Mouse (Mus musculus) hindbrain, embryonic 13.5 days (tissue): ENCODE measurements around the gene Myo10. TPM values are rescaled to one million over a fixed set of nuclear protein-coding genes. Genes with fewer than 3 reads are reported as not detected.

Source experiments
- ATAC-seq: fragments of 200-750 bp; cut with Nextera tagmentation; 2 replicates; pipeline ENCODE4 v1.8.0; 2017; ENCODE audit warnings: moderate TSS enrichment; ENCODE audit not compliant: low FRiP score
- H3K27ac ChIP-seq: fragments of 300-500 bp; sonication (generic); 2 replicates; pipeline ENCODE4 v1.5.1; 2015; ENCODE audit warnings: inconsistent platforms, mild to moderate bottlenecking, moderate library complexity
- H3K27me3 ChIP-seq: fragments of 300-500 bp; sonication (generic); 2 replicates; pipeline ENCODE4 v1.6.1; 2015; ENCODE audit warnings: mild to moderate bottlenecking, inconsistent platforms
- H3K36me3 ChIP-seq: fragments of 300-500 bp; sonication (generic); 2 replicates; pipeline ENCODE4 v1.6.1; 2015; ENCODE audit warnings: mild to moderate bottlenecking, inconsistent platforms
- H3K4me1 ChIP-seq: fragments of 300-500 bp; sonication (generic); replicated peaks from 2 replicates; pipeline ENCODE4 v1.6.1; 2015; ENCODE audit warnings: inconsistent platforms
- H3K4me2 ChIP-seq: fragments of 300-500 bp; sonication (generic); 2 replicates; pipeline ENCODE4 v1.6.1; 2015; ENCODE audit warnings: inconsistent platforms, mild to moderate bottlenecking, moderate library complexity
- H3K4me3 ChIP-seq: fragments of 300-500 bp; sonication (generic); 2 replicates; pipeline ENCODE4 v1.5.1; 2015; ENCODE audit warnings: mild to moderate bottlenecking, inconsistent platforms
- H3K9ac ChIP-seq: fragments of 300-500 bp; sonication (generic); 2 replicates; pipeline ENCODE4 v1.6.1; 2015; ENCODE audit warnings: mild to moderate bottlenecking, inconsistent platforms
- H3K9me3 ChIP-seq: fragments of 300-500 bp; sonication (generic); 2 replicates; pipeline ENCODE4 v1.6.1; 2016; ENCODE audit warnings: inconsistent platforms
- WGBS: fragments of 180-500 bp; shearing (Covaris S2); methylation state at CpG from one replicate; pipeline ENCODE4 v1.1.7; 2015; 5-methylcytosine and 5-hydroxymethylcytosine counted together
- polyA plus RNA-seq: library from polyadenylated mRNA; unstranded; fragments of >200 nt; fragmentation: Nextera tagmentation; extraction: Ambion mirVana; gene quantifications from 2 replicates; pipeline ENCODE4 v1.2.1, GENCODE M21; 2015

Myo10 gene
- polyA plus RNA-seq, 1 experiment from 2014 or later, result 26.6 TPM

DNA sequence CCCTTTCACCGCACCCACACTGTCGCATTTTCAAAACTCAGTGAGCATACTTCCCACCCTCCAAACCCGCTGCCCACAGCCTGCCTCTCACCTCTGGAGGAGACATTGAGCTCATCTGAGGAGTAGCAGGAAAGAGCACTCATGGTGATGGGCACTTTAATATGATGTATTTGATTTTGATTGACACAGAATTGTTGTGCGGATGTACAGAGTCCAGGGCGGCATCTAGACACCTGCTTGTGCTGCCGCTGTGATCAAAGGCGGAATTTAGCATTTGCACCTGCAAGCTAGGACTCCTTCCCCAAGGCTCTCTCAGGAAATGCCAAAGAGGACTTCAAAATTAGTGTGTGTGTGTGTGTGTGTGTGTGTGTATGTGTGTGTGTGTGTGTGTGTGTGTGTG is 31.4 kb upstream of the Myo10 start:
- 0 out of 2 replicates have a peak, but pooled peaks cover 2% of the 10 kb centered on the region for H3K4me1 ChIP-seq
- 86% methylated on average over 7 of the region's 7 CpGs for WGBS
- no peaks in the 10 kb centered on the region for H3K36me3 ChIP-seq
- H3K4me2 ChIP-seq, result no peak overlapping the region
- no peaks in the 10 kb centered on the region for H3K9me3 ChIP-seq
- no peak overlapping the region for H3K4me3 ChIP-seq
- ATAC-seq, result no peak
- H3K27me3 ChIP-seq, result no peaks in the 10 kb centered on the region
- no peak overlapping the region for H3K27ac ChIP-seq
- no peak overlapping the region for H3K9ac ChIP-seq

DNA sequence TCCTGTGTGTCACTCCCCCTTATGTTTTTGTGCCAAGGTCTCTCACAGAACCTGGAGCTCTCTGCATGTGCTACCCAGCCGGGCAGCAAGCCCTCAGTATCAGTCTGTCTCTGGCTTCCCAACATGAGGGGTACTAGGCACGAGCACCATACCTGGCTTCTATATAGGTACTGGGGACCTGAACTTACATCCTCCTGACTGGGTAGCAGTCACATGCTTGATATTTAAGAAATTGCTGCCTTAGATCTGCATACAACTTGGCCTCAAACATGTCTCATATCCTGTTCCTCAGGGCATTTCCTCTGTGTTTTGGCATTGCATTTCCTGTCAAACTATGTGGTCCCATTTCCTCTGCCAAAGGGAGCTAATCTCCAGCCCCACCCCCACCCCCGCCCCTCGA is 30.4 kb upstream of the Myo10 start:
- Histone ChIP-seq H3K27ac (no peak overlapping the region), H3K27me3 (no peaks in the 10 kb centered on the region), H3K9ac (no peak overlapping the region), H3K9me3 (no peaks in the 10 kb centered on the region), H3K4me3 (no peak overlapping the region), H3K36me3 (no peaks in the 10 kb centered on the region), H3K4me2 (no peak overlapping the region), H3K4me1 (no peaks in the 10 kb centered on the region)
- WGBS, result 85% methylated on average over 4 of the region's 4 CpGs
- no peak for ATAC-seq

DNA sequence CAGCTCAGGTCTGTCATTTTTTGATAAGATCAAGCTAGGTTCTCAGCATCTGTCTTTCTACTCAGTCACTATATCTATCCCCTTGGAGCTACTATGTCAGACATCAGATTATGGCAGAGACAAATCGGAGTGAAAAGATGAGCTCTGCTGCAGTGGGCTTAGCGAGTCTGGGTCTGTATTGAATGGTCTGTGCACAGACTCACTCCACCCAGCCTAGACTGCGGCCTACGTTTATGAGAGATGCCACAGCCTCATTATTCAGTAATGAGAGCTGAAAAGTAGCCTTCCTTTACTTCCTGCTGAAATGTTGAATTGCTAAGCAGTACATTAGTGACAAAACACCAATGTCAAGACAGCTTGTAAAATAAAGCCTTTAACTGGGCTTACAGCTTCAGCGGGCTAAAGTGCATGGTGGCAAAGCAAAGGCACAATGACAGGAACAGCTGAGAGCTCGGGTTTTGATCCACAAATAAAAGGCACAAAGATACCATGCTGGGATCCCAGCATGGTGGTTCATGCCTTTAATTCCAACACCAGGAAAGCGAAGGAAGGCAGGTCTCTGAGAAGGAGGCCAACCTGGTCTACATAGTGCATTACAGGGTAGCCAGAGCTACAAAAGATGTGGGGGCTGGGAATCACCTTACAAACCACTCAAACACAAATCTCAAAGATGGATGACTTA is 28.7 kb upstream of the Myo10 start:
- Histone ChIP-seq H3K27me3 (no peaks in the 10 kb centered on the region), H3K27ac (no peak overlapping the region), H3K4me3 (no peak overlapping the region), H3K36me3 (no peaks in the 10 kb centered on the region), H3K9ac (no peak overlapping the region), H3K4me1 (no peaks in the 10 kb centered on the region), H3K4me2 (no peak overlapping the region), H3K9me3 (no peaks in the 10 kb centered on the region)
- ATAC-seq, result no peak
- 32% methylated on average over 7 of the region's 7 CpGs for WGBS

DNA sequence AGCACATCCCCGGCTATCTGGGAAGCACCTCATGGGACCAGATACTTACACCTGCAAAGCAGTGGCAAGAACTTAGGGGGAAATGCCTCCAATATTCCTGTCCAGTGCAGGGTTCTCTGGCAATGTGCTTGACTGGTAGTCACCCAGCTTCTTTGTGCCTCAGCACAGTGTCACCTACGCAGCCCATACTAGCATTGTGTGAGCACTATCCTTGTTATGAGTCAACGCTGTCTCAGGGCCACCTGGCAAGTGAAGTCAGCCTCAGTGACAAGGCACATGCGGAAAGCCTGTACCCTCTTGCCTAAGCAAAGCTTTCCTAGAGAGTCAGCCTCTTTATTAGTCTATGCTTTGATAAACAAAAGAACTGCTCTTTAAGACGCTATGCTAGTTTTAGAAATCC is 24.0 kb upstream of the Myo10 start:
- H3K9me3 ChIP-seq, result no peaks in the 10 kb centered on the region
- no peak for ATAC-seq
- no peak overlapping the region for H3K4me3 ChIP-seq
- H3K4me1 ChIP-seq, result no peaks in the 10 kb centered on the region
- 91% methylated on average over 5 of the region's 5 CpGs for WGBS
- H3K4me2 ChIP-seq, result no peak overlapping the region
- no peak overlapping the region for H3K27ac ChIP-seq
- H3K27me3 ChIP-seq, result no peaks in the 10 kb centered on the region
- H3K36me3 ChIP-seq, result no peaks in the 10 kb centered on the region
- no peak overlapping the region for H3K9ac ChIP-seq

DNA sequence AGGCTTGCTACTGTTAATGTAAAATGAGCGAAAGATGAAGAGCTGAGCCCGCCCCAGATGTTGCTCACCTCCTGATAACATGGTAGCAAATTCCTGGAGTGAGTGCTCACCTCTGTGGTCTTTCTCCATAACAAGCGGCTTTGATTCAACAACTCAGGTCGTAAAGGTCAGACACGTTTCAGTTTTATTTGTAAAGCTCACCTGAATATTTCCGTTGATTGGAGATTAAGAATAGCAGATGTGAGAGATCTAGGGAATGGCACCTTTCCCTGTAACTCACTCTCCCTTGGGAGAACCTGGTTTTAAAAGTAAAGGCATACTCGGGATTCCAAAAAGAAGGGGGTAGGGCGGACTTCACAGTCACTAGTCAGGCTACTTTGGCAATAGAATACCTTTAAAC is 20.0 kb upstream of the Myo10 start:
- WGBS, result 85% methylated on average over 8 of the region's 8 CpGs
- no peak overlapping the region for H3K4me2 ChIP-seq
- H3K9me3 ChIP-seq, result no peaks in the 10 kb centered on the region
- H3K27me3 ChIP-seq, result no peaks in the 10 kb centered on the region
- no peaks in the 10 kb centered on the region for H3K36me3 ChIP-seq
- no peak overlapping the region for H3K27ac ChIP-seq
- H3K4me3 ChIP-seq, result no peak overlapping the region
- no peak for ATAC-seq
- H3K9ac ChIP-seq, result no peak overlapping the region
- H3K4me1 ChIP-seq, result no peaks in the 10 kb centered on the region

DNA sequence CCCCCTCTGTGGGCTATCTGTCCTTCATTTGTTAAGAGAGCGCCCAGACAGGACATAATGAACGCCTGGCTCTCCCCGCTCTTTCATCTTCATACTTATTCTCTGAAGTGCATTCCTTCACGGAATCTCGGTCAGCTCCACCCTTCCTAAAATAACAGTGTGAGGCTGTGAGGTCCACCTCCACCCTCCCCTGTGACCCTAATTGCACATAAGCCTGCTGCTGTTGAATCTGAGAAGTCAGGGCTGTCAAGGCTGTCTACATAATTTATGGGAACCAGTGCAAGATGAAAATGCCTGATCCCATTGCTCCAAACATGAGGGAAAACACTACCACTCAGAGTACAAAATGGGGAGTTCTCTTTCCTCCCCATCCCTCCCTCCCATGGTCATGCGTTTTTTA is 19.0 kb upstream of the Myo10 start:
- Histone ChIP-seq H3K36me3 (no peaks in the 10 kb centered on the region), H3K4me2 (no peak overlapping the region), H3K4me3 (no peak overlapping the region), H3K9me3 (no peaks in the 10 kb centered on the region), H3K9ac (no peak overlapping the region), H3K27me3 (no peaks in the 10 kb centered on the region), H3K27ac (no peak overlapping the region), H3K4me1 (no peaks in the 10 kb centered on the region)
- no peak for ATAC-seq
- WGBS, result 59% methylated on average over 6 of the region's 6 CpGs

DNA sequence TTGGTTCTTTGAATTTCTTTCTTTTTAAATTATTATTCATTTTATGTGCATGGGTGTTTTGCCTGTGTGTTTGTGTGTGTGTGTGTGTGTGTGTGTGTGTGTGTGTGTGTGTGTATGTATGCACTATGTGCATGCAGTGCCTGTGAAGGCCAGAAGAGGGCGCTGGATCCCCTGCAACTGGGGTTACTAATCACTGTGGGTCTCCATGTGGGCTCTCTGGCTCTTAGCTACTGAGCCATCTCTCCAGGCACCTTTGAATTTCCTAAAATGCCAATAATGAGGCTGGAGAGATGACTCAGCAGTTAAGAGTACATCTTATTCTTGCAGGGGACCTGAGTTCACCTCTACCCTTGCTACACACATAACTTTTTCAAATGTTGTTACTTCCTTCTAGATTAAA is 18.1 kb upstream of the Myo10 start:
- no peak overlapping the region for H3K4me3 ChIP-seq
- 70% methylated on average over 1 of the region's 1 CpGs for WGBS
- H3K4me1 ChIP-seq, result no peaks in the 10 kb centered on the region
- no peaks in the 10 kb centered on the region for H3K9me3 ChIP-seq
- H3K9ac ChIP-seq, result no peak overlapping the region
- no peaks in the 10 kb centered on the region for H3K27me3 ChIP-seq
- no peaks in the 10 kb centered on the region for H3K36me3 ChIP-seq
- no peak overlapping the region for H3K4me2 ChIP-seq
- no peak overlapping the region for H3K27ac ChIP-seq
- no peak for ATAC-seq

DNA sequence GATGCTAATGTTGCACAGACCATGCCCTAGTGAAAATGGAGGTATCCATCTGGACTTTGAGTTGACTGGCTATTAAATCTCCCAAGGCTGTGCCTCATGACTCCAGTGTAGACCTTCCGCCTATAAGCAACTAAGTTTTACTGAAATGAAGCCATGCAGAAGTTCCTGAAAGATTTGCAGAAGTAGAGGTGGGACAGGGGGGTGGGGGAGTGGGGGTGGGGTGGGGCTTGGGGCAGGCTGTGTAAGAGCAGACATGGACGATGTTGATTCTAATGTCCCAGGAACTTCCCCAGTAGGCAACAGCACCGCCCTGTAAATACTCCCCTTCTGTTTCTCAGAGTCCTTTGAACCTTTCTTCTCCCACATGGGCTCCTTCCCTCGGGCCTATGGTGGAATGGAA is 16.9 kb upstream of the Myo10 start:
- no peak for ATAC-seq
- Histone ChIP-seq H3K9me3 (no peaks in the 10 kb centered on the region), H3K27ac (no peak overlapping the region), H3K4me1 (no peaks in the 10 kb centered on the region), H3K4me2 (no peak overlapping the region), H3K9ac (no peak overlapping the region), H3K36me3 (no peaks in the 10 kb centered on the region), H3K4me3 (no peak overlapping the region), H3K27me3 (0 out of 2 replicates have a peak, but pooled peaks cover 3% of the 10 kb centered on the region)
- WGBS, result 83% methylated on average over 4 of the region's 4 CpGs

DNA sequence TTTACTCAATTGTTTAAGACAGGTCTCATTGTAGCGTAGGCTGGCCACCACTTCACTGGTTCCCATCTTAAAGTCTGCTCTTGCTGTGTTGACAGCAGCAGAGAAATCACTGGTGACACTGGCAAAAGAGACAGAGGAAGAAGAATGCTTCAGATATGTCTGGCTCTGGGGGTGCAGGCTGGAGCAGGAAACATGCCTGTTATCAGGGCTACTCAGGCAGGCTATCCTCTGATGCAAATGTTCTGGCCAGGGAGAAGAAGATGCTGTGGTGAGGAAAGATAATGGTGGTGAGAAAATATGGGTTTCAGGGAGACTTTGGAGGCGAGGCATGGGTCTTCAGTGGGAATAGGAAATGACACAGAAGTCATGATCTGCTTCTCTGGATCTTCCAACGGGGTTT is 13.6 kb upstream of the Myo10 start:
- H3K4me3 ChIP-seq, result no peak overlapping the region
- H3K4me1 ChIP-seq, result no peaks in the 10 kb centered on the region
- 0 out of 2 replicates have a peak, but pooled peaks cover 3% of the 10 kb centered on the region for H3K27me3 ChIP-seq
- ATAC-seq, result no peak
- H3K27ac ChIP-seq, result no peak overlapping the region
- WGBS, result 81% methylated on average over 3 of the region's 3 CpGs
- no peak overlapping the region for H3K4me2 ChIP-seq
- H3K36me3 ChIP-seq, result no peaks in the 10 kb centered on the region
- H3K9ac ChIP-seq, result no peak overlapping the region
- H3K9me3 ChIP-seq, result no peaks in the 10 kb centered on the region

DNA sequence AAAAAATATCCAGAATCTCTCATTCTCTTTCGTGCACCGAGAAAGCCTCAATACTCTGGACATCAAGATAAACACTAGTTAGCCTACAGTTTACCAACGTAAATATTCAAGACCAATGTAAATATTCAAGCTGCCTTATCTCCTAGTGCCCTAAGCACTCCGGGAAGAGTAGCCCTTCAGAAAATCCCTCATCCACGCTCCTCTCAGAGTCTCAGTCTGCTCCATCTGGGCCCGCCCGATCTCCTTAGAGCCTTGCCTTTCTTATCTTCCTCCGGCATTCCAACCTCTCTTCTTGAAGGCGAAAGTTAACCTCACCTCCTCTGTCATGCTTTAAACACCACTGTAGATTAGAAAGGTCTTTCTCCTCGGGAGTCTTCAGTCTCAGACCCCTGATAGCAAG is 13.1 kb upstream of the Myo10 start:
- Histone ChIP-seq H3K27ac (no peak overlapping the region), H3K36me3 (no peaks in the 10 kb centered on the region), H3K9me3 (no peaks in the 10 kb centered on the region), H3K4me1 (no peaks in the 10 kb centered on the region), H3K4me2 (no peak overlapping the region), H3K27me3 (0 out of 2 replicates have a peak, but pooled peaks cover 3% of the 10 kb centered on the region), H3K9ac (no peak overlapping the region), H3K4me3 (no peak overlapping the region)
- ATAC-seq, result no peak
- 83% methylated on average over 10 of the region's 10 CpGs for WGBS

DNA sequence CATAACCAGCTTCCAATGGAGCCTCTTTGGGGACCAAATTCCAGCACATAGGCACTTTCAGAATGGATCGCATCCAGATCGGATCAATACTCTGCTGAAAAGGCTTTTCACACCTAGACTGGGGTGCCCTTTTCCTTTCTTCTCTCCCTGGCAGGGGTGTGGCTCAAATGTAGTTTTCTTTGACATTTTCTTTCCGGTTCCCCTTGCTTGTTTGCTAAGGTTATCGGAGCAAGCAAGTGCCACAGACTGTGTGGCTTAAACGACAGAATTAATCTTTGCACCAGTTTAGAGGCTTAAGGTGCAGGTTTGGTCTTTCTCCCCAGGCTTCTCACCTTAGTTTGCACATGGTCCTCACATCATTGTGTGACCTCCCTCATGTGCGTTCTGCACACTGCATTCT is 11.1 kb upstream of the Myo10 start:
- Histone ChIP-seq H3K4me2 (no peak overlapping the region), H3K27ac (no peak overlapping the region), H3K27me3 (0 out of 2 replicates have a peak, but pooled peaks cover 3% of the 10 kb centered on the region), H3K4me1 (no peaks in the 10 kb centered on the region), H3K9ac (no peak overlapping the region), H3K4me3 (no peak overlapping the region), H3K9me3 (no peaks in the 10 kb centered on the region), H3K36me3 (no peaks in the 10 kb centered on the region)
- 75% methylated on average over 6 of the region's 6 CpGs for WGBS
- ATAC-seq, result no peak

DNA sequence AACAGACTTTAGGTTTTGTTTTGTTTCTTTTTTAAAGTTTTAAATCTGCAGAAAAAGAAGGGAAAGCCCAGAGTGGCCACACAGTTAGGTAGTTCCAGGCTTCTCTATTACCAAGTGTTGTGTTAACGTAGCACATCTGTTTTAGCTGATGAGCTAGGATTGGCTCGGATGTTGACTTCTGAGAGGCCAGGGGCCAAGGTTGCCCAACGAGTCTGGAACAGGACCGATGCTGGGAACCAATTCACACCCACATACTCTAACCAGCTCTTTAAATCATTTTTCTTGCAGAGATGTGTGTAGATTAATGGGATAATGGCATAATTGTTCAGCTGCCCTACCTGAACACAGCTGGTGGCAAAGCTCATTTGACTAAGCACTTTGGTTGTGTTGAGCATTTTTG is 1.8 kb upstream of the Myo10 start:
- Histone ChIP-seq H3K36me3 (no peaks in the 10 kb centered on the region), H3K27ac (no peak overlapping the region), H3K4me3 (no peak overlapping the region), H3K4me2 (no peak overlapping the region), H3K9ac (no peak overlapping the region), H3K9me3 (no peaks in the 10 kb centered on the region), H3K4me1 (peaks cover 24% of the 10 kb centered on the region), H3K27me3 (peaks cover 16% of the 10 kb centered on the region)
- ATAC-seq, result no peak
- WGBS, result 89% methylated on average over 4 of the region's 4 CpGs

DNA sequence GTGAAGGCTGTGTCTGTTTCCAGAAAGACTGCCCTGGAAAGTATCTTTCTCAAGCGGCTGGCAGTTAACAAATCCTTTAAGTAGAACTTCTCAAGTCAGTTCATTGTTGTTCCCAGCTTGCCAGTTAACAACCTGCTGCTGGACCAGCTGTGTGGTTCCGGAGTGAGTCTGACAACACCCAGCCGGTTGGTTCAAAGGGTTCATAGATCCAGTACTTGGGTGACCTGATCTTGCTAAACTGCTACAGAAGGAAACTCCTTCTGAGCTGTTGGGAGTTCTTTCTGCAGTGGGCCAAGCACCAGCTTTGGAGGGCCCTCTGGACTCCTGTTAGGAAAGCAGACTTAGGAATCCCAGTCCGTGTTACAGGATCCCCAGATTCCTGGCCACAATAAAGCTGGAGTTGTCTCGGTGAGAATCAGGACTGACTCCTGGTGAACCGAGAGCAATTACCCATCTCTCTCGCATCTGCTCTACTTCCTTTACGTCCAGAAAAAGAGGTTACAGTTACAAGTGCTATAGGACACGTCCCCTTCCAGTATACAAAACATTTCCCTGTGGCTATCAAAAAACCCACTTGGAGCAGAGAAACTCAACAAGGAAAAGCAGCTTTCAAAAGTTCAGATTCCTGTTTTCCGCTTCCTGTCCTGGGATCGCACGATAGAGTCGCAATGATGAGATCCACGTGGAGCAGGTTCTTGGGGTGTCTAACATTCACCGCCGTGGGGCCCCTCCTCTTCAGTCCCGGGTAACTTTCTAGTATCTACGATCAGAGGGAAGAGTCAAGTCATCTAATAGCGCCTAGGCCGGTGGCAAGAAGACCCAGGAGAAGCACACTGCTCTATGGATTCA is 750 bp upstream of the Myo10 start:
- H3K27ac ChIP-seq, result no peak overlapping the region
- no peaks in the 10 kb centered on the region for H3K36me3 ChIP-seq
- ATAC-seq, result no peak
- H3K4me3 ChIP-seq, result peak overlapping the region; percentile 72
- 7% methylated on average over 20 of the region's 20 CpGs for WGBS
- H3K4me2 ChIP-seq, result peak overlapping the region; percentile 99
- no peaks in the 10 kb centered on the region for H3K9me3 ChIP-seq
- peaks cover 29% of the 10 kb centered on the region for H3K4me1 ChIP-seq
- no peak overlapping the region for H3K9ac ChIP-seq
- H3K27me3 ChIP-seq, result peaks cover 16% of the 10 kb centered on the region
